Mouse (Mus musculus) liver, embryonic 14.5 days (tissue): Measurements from ENCODE around the gene Sparc. TPM values are rescaled to one million over a fixed set of nuclear protein-coding genes. Genes with fewer than 3 reads are reported as not detected.
A peak's percentile ranks its signal among the peaks of the same experiment; 100 is the strongest.
"Not testable (repeated sequence)": the region's sequence is repeated elsewhere in the genome, so short reads cannot be mapped to it uniquely, and the experiment has no call there.

Source experiments
- ATAC-seq: fragments of 200-750 bp; cut with Nextera tagmentation; 2 replicates; pipeline ENCODE4 v1.8.0; 2017; ENCODE audit warnings: moderate number of reproducible peaks, mild to moderate bottlenecking, moderate library complexity; ENCODE audit not compliant: insufficient read depth
- DNase-seq, 3 experiments: peaks; one replicate each; pipeline ENCODE4 v3.0.0-alpha.2; 2012 to 2013; ENCODE audit warnings: low read depth in 3 of 3, low spot score in 3 of 3
- H3K27ac ChIP-seq: fragments of 300-500 bp; sonication (generic); 2 replicates; pipeline ENCODE4 v1.5.1; 2014; ENCODE audit warnings: moderate library complexity, mild to moderate bottlenecking, control low read depth, inconsistent platforms
- H3K27me3 ChIP-seq: fragments of 300-500 bp; sonication (generic); 2 replicates; pipeline ENCODE4 v1.6.1; 2014; ENCODE audit warnings: mild to moderate bottlenecking, low read length, moderate library complexity; ENCODE audit not compliant: control insufficient read depth, insufficient read depth
- H3K36me3 ChIP-seq: fragments of 300-500 bp; sonication (generic); replicated peaks from 2 replicates; pipeline ENCODE4 v1.6.1; 2014; ENCODE audit warnings: low read depth; ENCODE audit not compliant: control insufficient read depth, insufficient read depth
- H3K4me1 ChIP-seq, 2 experiments: fragments of 200-500 bp in 1 of 2; fragments of 300-500 bp in 1 of 2; sonication (generic) in 1 of 2; replicated peaks; 2 replicates each; pipeline ENCODE4 v1.6.1; 2012 to 2014; ENCODE audit warnings: antibody characterized with exemption in 1 of 2, inconsistent platforms in 1 of 2, low read length in 1 of 2; ENCODE audit not compliant: control insufficient read depth in 2 of 2, insufficient read depth in 2 of 2
- H3K4me2 ChIP-seq: fragments of 300-500 bp; sonication (generic); 2 replicates; pipeline ENCODE4 v1.6.1; 2014; ENCODE audit warnings: low read depth, mild to moderate bottlenecking, control low read depth, moderate library complexity
- H3K4me3 ChIP-seq, 2 experiments: fragments of 200-500 bp in 1 of 2; fragments of 300-500 bp in 1 of 2; sonication (generic) in 1 of 2; 2 replicates each; pipeline ENCODE4 v1.5.1; 2012 to 2014; ENCODE audit warnings: low read depth in 2 of 2, low read length in 2 of 2, mild to moderate bottlenecking in 2 of 2, control low read depth in 1 of 2, inconsistent platforms in 1 of 2, moderate library complexity in 1 of 2; ENCODE audit not compliant: insufficient read depth in 1 of 2
- H3K9ac ChIP-seq: fragments of 300-500 bp; sonication (generic); replicated peaks from 2 replicates; pipeline ENCODE4 v1.6.1; 2014; ENCODE audit warnings: mild to moderate bottlenecking, control low read depth, moderate library complexity
- H3K9me3 ChIP-seq: fragments of 300-500 bp; sonication (generic); 2 replicates; pipeline ENCODE4 v1.6.1; 2016; ENCODE audit warnings: low read length, mixed read lengths; ENCODE audit not compliant: control insufficient read depth
- CTCF ChIP-seq: IDR thresholded peaks from 2 replicates; pipeline ENCODE4 v1.5.1; 2016; ENCODE audit warnings: antibody characterized with exemption, low read depth, control low read depth
- EP300 ChIP-seq: IDR thresholded peaks from 2 replicates; pipeline ENCODE4 v1.6.1; 2016; ENCODE audit warnings: antibody characterized with exemption, low read depth
- WGBS: fragments of 180-500 bp; shearing (Covaris S2); extraction: QIAGEN DNeasy Blood & Tissue Kit; methylation state at CpG from one replicate; pipeline ENCODE4 v1.1.7; 2014; ENCODE audit not compliant: insufficient replicate concordance; 5-methylcytosine and 5-hydroxymethylcytosine counted together
- polyA plus RNA-seq, 2 experiments: library from polyadenylated mRNA; depleted of rRNA in 1 of 2; stranded (reverse) in 1 of 2; unstranded in 1 of 2; fragments of >200 nt; fragmentation: Nextera tagmentation in 1 of 2; extraction: Ambion mirVana in 1 of 2; gene quantifications; 2 replicates each; pipeline versions ENCODE4 v1.2.1 to v1.2.3; 2012 to 2014

The Sparc gene
- polyA plus RNA-seq, 2 experiments = 64.9 to 88.2 TPM

GRCm38 (mm10) chr11:55419296-55419677, 3.7 kb downstream of the Sparc start:
- Histone ChIP-seq H3K4me1 (peaks cover 0 to 22% of the 10 kb centered on the region in 2 experiments; a peak in 2 of 4 replicates), H3K27me3 (no peaks in the 10 kb centered on the region), H3K9ac (peak overlapping the region; percentile 23; the same call in 1 of the 2 replicates), H3K9me3 (no peaks in the 10 kb centered on the region), H3K27ac (no peak overlapping the region), H3K36me3 (no peaks in the 10 kb centered on the region), H3K4me3 (peak overlapping the region; percentile 37 to 58), H3K4me2 (no peak overlapping the region; the same call in 1 of the 2 replicates)
- no peak for DNase-seq
- no peak for ATAC-seq
- TF ChIP-seq EP300 (no peak), CTCF (no peak)
- WGBS = 32% methylated on average over 4 of the region's 4 CpGs

- Histone ChIP-seq H3K4me2 (peak overlapping the region; percentile 46; the same call in 1 of the 2 replicates), H3K9ac (no peak overlapping the region), H3K4me3 (peak overlapping the region; percentile 37 to 58), H3K36me3 (no peaks in the 10 kb centered on the region), H3K27me3 (no peaks in the 10 kb centered on the region), H3K9me3 (no peaks in the 10 kb centered on the region), H3K4me1 (peaks cover 0 to 19% of the 10 kb centered on the region in 2 experiments; a peak in 2 of 4 replicates), H3K27ac (no peak overlapping the region)
- TF ChIP-seq CTCF (no peak), EP300 (no peak)
- WGBS = 28% methylated on average over 3 of the region's 3 CpGs
- DNase-seq (no peak), ATAC-seq (no peak)
These were observed 4.3 kb downstream of the Sparc start for GRCm38 (mm10) chr11:55418704-55419061.

GRCm38 (mm10) chr11:55417898-55418703, 4.9 kb downstream of the Sparc start:
- no peaks in the 10 kb centered on the region for H3K36me3 ChIP-seq
- H3K27me3 ChIP-seq = no peaks in the 10 kb centered on the region
- peak overlapping the region; percentile 46 for H3K4me2 ChIP-seq
- no peaks in the 10 kb centered on the region for H3K9me3 ChIP-seq
- 0 out of 2 replicates have a peak, but pooled peaks have one; percentile 18 for ATAC-seq
- WGBS = 3% methylated on average over 24 of the region's 24 CpGs
- no peak overlapping the region for H3K27ac ChIP-seq
- DNase-seq = no peak
- H3K4me1 ChIP-seq = peaks cover 0 to 18% of the 10 kb centered on the region in 2 experiments; a peak in 2 of 4 replicates
- no peak overlapping the region for H3K9ac ChIP-seq
- TF ChIP-seq CTCF (no peak), EP300 (no peak)
- H3K4me3 ChIP-seq = peak overlapping the region; percentile 37 to 58

GRCm38 (mm10) chr11:55416609-55417265, 6.2 kb downstream of the Sparc start:
- ATAC-seq = no peak
- Histone ChIP-seq H3K27ac (no peak overlapping the region), H3K4me1 (peaks cover 0 to 18% of the 10 kb centered on the region in 2 experiments; a peak in 2 of 4 replicates), H3K9ac (no peak overlapping the region), H3K4me3 (no peak overlapping the region), H3K9me3 (no peaks in the 10 kb centered on the region), H3K36me3 (no peaks in the 10 kb centered on the region), H3K4me2 (no peak overlapping the region), H3K27me3 (no peaks in the 10 kb centered on the region)
- 18% methylated on average over 6 of the region's 6 CpGs for WGBS
- TF ChIP-seq EP300 (no peak), CTCF (no peak)
- DNase-seq = no peak

- not testable (repeated sequence) for H3K27ac ChIP-seq, H3K9me3 ChIP-seq, H3K4me3 ChIP-seq, H3K4me2 ChIP-seq, ATAC-seq, H3K27me3 ChIP-seq, H3K9ac ChIP-seq, H3K36me3 ChIP-seq, DNase-seq
- peaks cover 0 to 14% of the 10 kb centered on the region in 2 experiments; a peak in 2 of 4 replicates for H3K4me1 ChIP-seq
- WGBS = 64% methylated on average over 6 of the region's 6 CpGs
These were observed 7.3 kb downstream of the Sparc start for GRCm38 (mm10) chr11:55415731-55416130.
